In the genomic region with DNA sequence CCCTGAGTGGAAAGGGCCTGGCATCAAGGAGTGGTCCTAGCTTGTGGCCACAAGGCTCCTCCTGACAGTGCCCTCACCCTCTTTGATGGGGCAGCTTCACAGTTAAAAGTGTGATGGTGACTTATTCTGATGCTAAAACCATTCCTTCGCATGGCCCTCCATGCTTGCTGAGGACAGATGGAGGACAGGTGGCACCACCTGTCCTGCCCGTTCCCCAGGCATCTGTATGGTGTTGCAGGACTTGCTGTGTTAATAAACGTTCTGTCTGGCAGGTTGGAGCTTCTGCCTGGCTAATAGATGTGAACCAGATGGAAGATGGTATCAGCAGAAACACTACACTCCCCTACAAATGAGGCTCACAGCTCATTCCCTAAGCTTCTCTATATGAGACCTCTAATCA, we compare ENCODE assay signal across 25 mouse cellular contexts.
DNase-seq lines count a peak whose midpoint lies in the region; ATAC-seq and TF ChIP-seq lines count a peak whose summit lies in the region.
"Had no signal": no experiment of that assay in that cellular context is flagged by ENCODE, and none has a peak within 500 bp of the region (broad histone marks: within the 10 kb centered on the region; RNA-seq: fewer than 3 reads in every experiment).

No protein-coding gene starts in this region.

- no peak for ATAC-seq in midbrain, postnatal 0 days (ENCODE audit: low FRiP score)
- ATAC-seq: CD4-positive, CD25-positive, alpha-beta regulatory T cell, adult 4 months; forebrain, embryonic 14.5 days; forebrain, postnatal 0 days; hindbrain, postnatal 0 days; inflammation-experienced regulatory T-cells, adult 6 months; intestine, postnatal 0 days had no signal

- H3K27ac ChIP-seq in cerebellum, adult 2 months (ENCODE audit: insufficient read depth, low read length): no peak overlapping the region
- no peak overlapping the region for H3K27ac ChIP-seq in midbrain, postnatal 0 days (ENCODE audit: low read depth, low read length)
- H3K27ac ChIP-seq: embryonic facial prominence, embryonic 12.5 days; embryonic facial prominence, embryonic 15.5 days; gastrocnemius, adult 2 months; heart, adult 2 months; heart, embryonic 10.5 days; heart, embryonic 13.5 days; hindbrain, embryonic 14.5 days; hindbrain, postnatal 0 days had no signal

- 51% methylated on average over 3 of the region's 3 CpGs for WGBS in cerebellum, adult 2 months
- WGBS in midbrain, postnatal 0 days: 92% methylated on average over 3 of the region's 3 CpGs

- no peaks in the 10 kb centered on the region for H3K27me3 ChIP-seq in cerebellum, adult 2 months (ENCODE audit: control insufficient read depth, insufficient read depth, low read length)
- H3K27me3 ChIP-seq in midbrain, postnatal 0 days (ENCODE audit: insufficient read depth, low read length): no peaks in the 10 kb centered on the region
- H3K27me3 ChIP-seq: embryonic facial prominence, embryonic 12.5 days; embryonic facial prominence, embryonic 15.5 days; heart, embryonic 13.5 days had no signal

- H3K9me3 ChIP-seq in midbrain, postnatal 0 days (ENCODE audit: low read length): no peaks in the 10 kb centered on the region
- H3K9me3 ChIP-seq: embryonic facial prominence, embryonic 12.5 days; embryonic facial prominence, embryonic 15.5 days; heart, embryonic 10.5 days; heart, embryonic 13.5 days had no signal

- no peak for TF ChIP-seq POLR2A in cerebellum, adult 2 months (IDR thresholded peaks at IDR 0.05; ENCODE audit: borderline replicate concordance, insufficient read depth, low read length)

- H3K4me2 ChIP-seq in midbrain, postnatal 0 days (ENCODE audit: low read depth, low read length, poor library complexity, severe bottlenecking): no peak overlapping the region
- H3K4me2 ChIP-seq: embryonic facial prominence, embryonic 12.5 days; embryonic facial prominence, embryonic 15.5 days; heart, embryonic 13.5 days; hindbrain, embryonic 14.5 days had no signal

- no peak for TF ChIP-seq CTCF in cerebellum, adult 2 months (IDR thresholded peaks at IDR 0.05; ENCODE audit: borderline replicate concordance, insufficient read depth, low read depth, low read length)
- no peak for TF ChIP-seq CTCF in midbrain, postnatal 0 days (IDR thresholded peaks at IDR 0.05)

- no peak overlapping the region for H3K4me3 ChIP-seq in cerebellum, adult 2 months (replicated peaks; ENCODE audit: insufficient read depth, low read depth, low read length)
- no peak overlapping the region for H3K4me3 ChIP-seq in midbrain, postnatal 0 days (ENCODE audit: low read depth, low read length)
- H3K4me3 ChIP-seq: embryonic facial prominence, embryonic 12.5 days; embryonic facial prominence, embryonic 15.5 days; gastrocnemius, adult 2 months; heart, adult 2 months; heart, embryonic 10.5 days; heart, embryonic 13.5 days had no signal

- H3K9ac ChIP-seq in midbrain, postnatal 0 days (replicated peaks; ENCODE audit: low read length, poor library complexity, severe bottlenecking): no peak overlapping the region
- H3K9ac ChIP-seq: embryonic facial prominence, embryonic 12.5 days; embryonic facial prominence, embryonic 15.5 days; forebrain, postnatal 0 days; heart, embryonic 13.5 days; hindbrain, embryonic 14.5 days had no signal

- DNase-seq in cerebellum, adult 18-20 months: peak; percentile 15 to 33
- DNase-seq in cerebellum, adult 2 months: peak; percentile 26 to 59
- DNase-seq in cerebellum, adult 9-11 months: peak; percentile 43
- DNase-seq in cerebellum, postnatal 36 days: peak; percentile 19 to 38
- no peak for DNase-seq in testis, postnatal 10 days (ENCODE audit: low spot score)
- no peak for DNase-seq in midbrain, postnatal 0 days (ENCODE audit: low spot score)
- DNase-seq: adrenal gland, adult 2 months; adrenal gland, postnatal 14 days; forebrain, postnatal 0 days; gastrocnemius, adult 2 months; gastrocnemius, postnatal 25 days; heart, adult 2 months; heart, postnatal 14 days; heart, postnatal 4 days; kidney, adult 2 months had no signal

- H3K4me1 ChIP-seq in cerebellum, adult 2 months (ENCODE audit: control insufficient read depth, insufficient read depth, low read length): peaks cover 3% of the 10 kb centered on the region; the same call in 1 of the 2 replicates
- no peaks in the 10 kb centered on the region for H3K4me1 ChIP-seq in midbrain, postnatal 0 days (ENCODE audit: insufficient read depth, low read length)

- no peaks in the 10 kb centered on the region for H3K36me3 ChIP-seq in midbrain, postnatal 0 days (ENCODE audit: insufficient read depth, low read length)
- H3K36me3 ChIP-seq: embryonic facial prominence, embryonic 15.5 days had no signal

Comparison
In these comparisons a context has a peak if more than half of its experiments do, and no peak if none do; other contexts are left out.
1. DNase-seq: peak in cerebellum, adult 18-20 months (2 of 2), cerebellum, adult 2 months (2 of 2), cerebellum, adult 9-11 months (single experiment) and cerebellum, postnatal 36 days (2 of 2); none in testis, postnatal 10 days (single experiment) and midbrain, postnatal 0 days (single experiment).